Mouse (Mus musculus) intestine, postnatal 0 days (tissue): ENCODE measurements around the gene Agbl4. TPM values are rescaled to one million over a fixed set of nuclear protein-coding genes. Genes with fewer than 3 reads are reported as not detected.

ENCODE experiments used
- ATAC-seq: fragments of 200-750 bp; cut with Nextera tagmentation; 2 replicates; pipeline ENCODE4 v1.8.0; 2017; ENCODE audit warnings: mild to moderate bottlenecking, moderate TSS enrichment, moderate library complexity
- H3K27ac ChIP-seq: fragments of 300-500 bp; sonication (generic); 2 replicates; pipeline ENCODE4 v1.5.1; 2014; ENCODE audit warnings: mild to moderate bottlenecking, low read depth, low read length, moderate library complexity
- H3K27me3 ChIP-seq: fragments of 300-500 bp; sonication (generic); replicated peaks from 2 replicates; pipeline ENCODE4 v1.6.1; 2014; ENCODE audit warnings: low read length, mixed read lengths; ENCODE audit not compliant: control insufficient read depth, insufficient read depth
- H3K36me3 ChIP-seq: fragments of 300-500 bp; sonication (generic); 2 replicates; pipeline ENCODE4 v1.6.1; 2014; ENCODE audit warnings: mild to moderate bottlenecking, moderate library complexity; ENCODE audit not compliant: control insufficient read depth, insufficient read depth
- H3K4me1 ChIP-seq: fragments of 300-500 bp; sonication (generic); replicated peaks from 2 replicates; pipeline ENCODE4 v1.6.1; 2014; ENCODE audit warnings: antibody characterized with exemption, low read length, mixed read lengths; ENCODE audit not compliant: control insufficient read depth, insufficient read depth
- H3K4me2 ChIP-seq: fragments of 300-500 bp; sonication (generic); replicated peaks from 2 replicates; pipeline ENCODE4 v1.6.1; 2014; ENCODE audit warnings: low read depth, mild to moderate bottlenecking, moderate library complexity
- H3K4me3 ChIP-seq: fragments of 300-500 bp; sonication (generic); 2 replicates; pipeline ENCODE4 v1.5.1; 2014; ENCODE audit warnings: low read depth, low read length
- H3K9ac ChIP-seq: fragments of 300-500 bp; sonication (generic); 2 replicates; pipeline ENCODE4 v1.6.1; 2014; ENCODE audit warnings: mild to moderate bottlenecking, low read depth, low read length
- H3K9me3 ChIP-seq: fragments of 300-500 bp; sonication (generic); 2 replicates; pipeline ENCODE4 v1.6.1; 2016; ENCODE audit warnings: mixed run types; ENCODE audit not compliant: control insufficient read depth
- CTCF ChIP-seq: sonication (generic); IDR thresholded peaks from 2 replicates; pipeline ENCODE4 v1.5.1; 2016; ENCODE audit warnings: low read depth, mild to moderate bottlenecking, control low read depth, antibody characterized with exemption, moderate library complexity
- WGBS: fragments of 180-500 bp; shearing (Covaris S2); extraction: QIAGEN DNeasy Blood & Tissue Kit; methylation state at CpG from one replicate; pipeline ENCODE4 v1.1.7; 2014; 5-methylcytosine and 5-hydroxymethylcytosine counted together
- polyA plus RNA-seq: library from polyadenylated mRNA; unstranded; fragments of >200 nt; fragmentation: Nextera tagmentation; extraction: Ambion mirVana; gene quantifications from 2 replicates; pipeline ENCODE4 v1.2.1, GENCODE M21; 2015

Agbl4 gene
- polyA plus RNA-seq, 1 experiment from 2014 or later, result 0.18 TPM

GRCm38 (mm10) chr4:111350615-111351525, 953.4 kb downstream of the Agbl4 start:
- no peaks in the 10 kb centered on the region for H3K9me3 ChIP-seq
- no peak for TF ChIP-seq CTCF
- no peaks in the 10 kb centered on the region for H3K36me3 ChIP-seq
- H3K4me3 ChIP-seq, result no peak overlapping the region
- no peaks in the 10 kb centered on the region for H3K27me3 ChIP-seq
- 63% methylated on average over 6 of the region's 6 CpGs for WGBS
- no peaks in the 10 kb centered on the region for H3K4me1 ChIP-seq
- no peak overlapping the region for H3K27ac ChIP-seq
- no peak overlapping the region for H3K9ac ChIP-seq
- no peak for ATAC-seq
- no peak overlapping the region for H3K4me2 ChIP-seq

GRCm38 (mm10) chr4:111356584-111357115, 959.2 kb downstream of the Agbl4 start:
- Histone ChIP-seq H3K9ac (no peak overlapping the region), H3K27ac (no peak overlapping the region), H3K27me3 (no peaks in the 10 kb centered on the region), H3K9me3 (no peaks in the 10 kb centered on the region), H3K4me1 (no peaks in the 10 kb centered on the region), H3K4me3 (no peak overlapping the region), H3K4me2 (no peak overlapping the region), H3K36me3 (no peaks in the 10 kb centered on the region)
- no peak for TF ChIP-seq CTCF
- ATAC-seq, result no peak
- 55% methylated on average over 4 of the region's 4 CpGs for WGBS

GRCm38 (mm10) chr4:111357176-111357575, 959.7 kb downstream of the Agbl4 start:
- no peak overlapping the region for H3K9ac ChIP-seq
- H3K36me3 ChIP-seq, result no peaks in the 10 kb centered on the region
- WGBS, result 43% methylated on average over 3 of the region's 3 CpGs
- no peak overlapping the region for H3K4me3 ChIP-seq
- H3K27ac ChIP-seq, result no peak overlapping the region
- no peaks in the 10 kb centered on the region for H3K9me3 ChIP-seq
- no peak overlapping the region for H3K4me2 ChIP-seq
- H3K4me1 ChIP-seq, result no peaks in the 10 kb centered on the region
- no peak for TF ChIP-seq CTCF
- no peak for ATAC-seq
- no peaks in the 10 kb centered on the region for H3K27me3 ChIP-seq

GRCm38 (mm10) chr4:111364199-111364598, 966.7 kb downstream of the Agbl4 start:
- 77% methylated on average over 2 of the region's 2 CpGs for WGBS
- no peak for ATAC-seq
- H3K9me3 ChIP-seq, result no peaks in the 10 kb centered on the region

GRCm38 (mm10) chr4:111367771-111368170, 970.3 kb downstream of the Agbl4 start:
- no peak overlapping the region for H3K27ac ChIP-seq
- H3K36me3 ChIP-seq, result no peaks in the 10 kb centered on the region
- WGBS, result 71% methylated on average over 2 of the region's 2 CpGs
- TF ChIP-seq CTCF, result no peak
- no peak overlapping the region for H3K9ac ChIP-seq
- H3K9me3 ChIP-seq, result no peaks in the 10 kb centered on the region
- no peaks in the 10 kb centered on the region; the same call in 1 of the 2 replicates for H3K27me3 ChIP-seq
- ATAC-seq, result no peak
- no peak overlapping the region for H3K4me3 ChIP-seq
- H3K4me2 ChIP-seq, result no peak overlapping the region
- H3K4me1 ChIP-seq, result no peaks in the 10 kb centered on the region

More at GRCm38 (mm10) chr4:111364199-111364598, 966.7 kb downstream of the Agbl4 start:
- Histone ChIP-seq H3K36me3 (no peaks in the 10 kb centered on the region), H3K4me1 (no peaks in the 10 kb centered on the region), H3K4me3 (no peak overlapping the region), H3K27ac (no peak overlapping the region), H3K9ac (no peak overlapping the region), H3K4me2 (no peak overlapping the region), H3K27me3 (no peaks in the 10 kb centered on the region; the same call in 1 of the 2 replicates)
- no peak for TF ChIP-seq CTCF

GRCm38 (mm10) chr4:111377159-111377558, 979.7 kb downstream of the Agbl4 start:
- Histone ChIP-seq H3K27ac (no peak overlapping the region), H3K9ac (no peak overlapping the region), H3K9me3 (no peaks in the 10 kb centered on the region), H3K36me3 (no peaks in the 10 kb centered on the region), H3K4me2 (no peak overlapping the region), H3K4me3 (no peak overlapping the region), H3K27me3 (no peaks in the 10 kb centered on the region), H3K4me1 (no peaks in the 10 kb centered on the region)
- TF ChIP-seq CTCF, result no peak
- ATAC-seq, result no peak
